Mouse (Mus musculus): ENCODE data around the gene Adrm1.
"Not testable (repeated sequence)": the region's sequence is repeated elsewhere in the genome, so short reads cannot be mapped to it uniquely, and the experiment has no call there.

Adrm1 gene

GRCm38 (mm10) chr2:180170806-180171521, at the start of gene Adrm1:
Gene Adrm1, plus strand, starts transcription at chr2:180171485.
- peak; percentile 97 for DNase-seq (ENCODE audit: low read depth, low spot score)

- DNase-seq (ENCODE audit: low read depth, low spot score), result no peak
These were observed 47.1 kb upstream of the Adrm1 start for GRCm38 (mm10) chr2:180124192-180124591.

DNA sequence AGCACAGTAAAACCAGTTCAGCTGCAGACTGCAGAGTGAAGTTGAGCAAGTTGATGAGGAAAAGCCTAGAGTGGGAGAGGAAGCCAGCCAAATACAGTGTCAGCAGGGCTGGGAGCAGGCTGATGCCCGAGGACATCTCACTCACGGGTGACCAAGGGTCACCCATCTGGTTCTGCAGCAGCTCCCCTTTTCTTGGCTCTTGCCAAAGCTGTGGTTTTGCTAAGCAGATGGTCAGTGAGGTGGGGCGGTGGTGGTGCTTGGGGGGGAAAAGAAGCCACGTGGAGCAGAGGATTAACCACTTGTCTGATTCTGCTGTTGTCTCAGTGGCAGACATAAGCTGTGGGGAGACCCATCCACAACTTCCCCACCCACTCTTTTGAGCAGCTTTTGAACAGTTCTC, 45.1 kb upstream of the Adrm1 start:
- DNase-seq (ENCODE audit: low read depth, low spot score), result no peak

DNA sequence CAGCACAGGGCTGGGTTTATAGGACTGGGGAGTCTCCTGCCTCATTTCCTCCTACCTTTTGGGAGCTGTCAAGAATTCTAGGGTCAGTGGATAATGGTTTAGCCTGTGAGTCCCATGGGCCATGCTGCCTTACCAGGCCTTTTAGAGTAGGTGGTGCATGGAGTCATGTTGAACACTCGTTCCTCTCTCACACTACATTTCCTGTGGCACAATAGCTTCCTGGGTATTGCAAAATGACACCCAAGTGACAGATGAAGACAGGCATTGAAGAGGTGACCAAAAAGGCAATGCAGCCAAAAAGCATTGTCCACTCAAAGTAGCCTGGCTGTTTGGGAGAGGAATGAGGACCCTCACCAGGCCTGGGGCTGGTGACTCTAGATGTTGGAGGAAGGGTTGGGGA, 43.6 kb upstream of the Adrm1 start:
- no peak for DNase-seq (ENCODE audit: low read depth, low spot score)

- no peak for DNase-seq (ENCODE audit: low read depth, low spot score)
These were observed 38.1 kb upstream of the Adrm1 start for GRCm38 (mm10) chr2:180133231-180133630.

- no peak for DNase-seq (ENCODE audit: low read depth, low spot score)
These were observed 37.4 kb upstream of the Adrm1 start for GRCm38 (mm10) chr2:180133911-180134310.

GRCm38 (mm10) chr2:180135414-180135813, 35.9 kb upstream of the Adrm1 start:
- no peak for DNase-seq (ENCODE audit: low read depth, low spot score)

GRCm38 (mm10) chr2:180146091-180146490, 25.2 kb upstream of the Adrm1 start:
- no peak for DNase-seq (ENCODE audit: low read depth, low spot score)

GRCm38 (mm10) chr2:180147379-180147778, 23.9 kb upstream of the Adrm1 start:
- DNase-seq (ENCODE audit: low read depth, low spot score), result no peak

- DNase-seq (ENCODE audit: low read depth, low spot score), result no peak
These were observed 22.7 kb upstream of the Adrm1 start for GRCm38 (mm10) chr2:180148551-180148950.

DNA sequence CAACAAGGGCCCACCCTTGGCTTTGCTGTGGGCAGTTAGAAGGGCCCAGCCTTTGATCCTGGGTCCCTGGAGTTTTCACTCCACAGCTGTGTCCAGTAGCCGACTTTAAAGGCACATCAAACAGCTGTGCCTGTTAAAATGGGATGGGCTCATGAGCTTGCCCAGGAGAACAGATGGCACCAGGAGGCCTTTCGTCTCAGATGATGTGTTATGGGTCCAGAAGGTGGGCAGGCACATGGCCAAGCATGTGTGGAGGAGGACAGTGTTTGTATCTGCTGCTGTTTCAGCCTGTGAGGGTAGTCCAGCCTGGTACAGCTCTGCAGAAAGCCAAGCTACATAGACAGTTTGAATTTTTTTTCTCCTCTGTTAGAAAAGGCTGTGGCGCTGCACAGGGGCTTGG, 16.5 kb upstream of the Adrm1 start:
- DNase-seq (ENCODE audit: low read depth, low spot score), result no peak

DNA sequence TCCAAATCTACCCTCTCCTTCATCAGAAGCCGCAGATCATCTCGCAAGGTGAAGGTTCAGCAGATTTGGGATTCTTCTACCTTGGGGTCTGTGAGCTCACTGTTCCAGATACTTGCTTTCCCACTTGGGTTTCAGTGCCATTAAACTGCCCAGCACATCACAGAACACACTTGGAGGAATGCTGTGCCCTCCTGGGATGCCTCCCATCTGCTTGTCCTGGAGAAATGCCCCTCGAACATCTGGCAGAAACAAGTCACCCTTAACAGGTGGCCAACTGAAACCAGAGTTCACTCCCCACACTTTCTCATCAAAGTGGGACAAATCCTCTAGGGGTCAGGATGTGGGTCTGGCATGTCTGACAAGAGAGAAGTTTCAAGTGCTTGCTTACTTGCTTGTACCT, 12.7 kb upstream of the Adrm1 start:
- DNase-seq (ENCODE audit: low read depth, low spot score), result no peak

- DNase-seq (ENCODE audit: low read depth, low spot score), result no peak
These were observed 5.4 kb upstream of the Adrm1 start for GRCm38 (mm10) chr2:180165855-180166254.

GRCm38 (mm10) chr2:180166869-180167268, 4.4 kb upstream of the Adrm1 start:
- no peak for DNase-seq (ENCODE audit: low read depth, low spot score)

DNA sequence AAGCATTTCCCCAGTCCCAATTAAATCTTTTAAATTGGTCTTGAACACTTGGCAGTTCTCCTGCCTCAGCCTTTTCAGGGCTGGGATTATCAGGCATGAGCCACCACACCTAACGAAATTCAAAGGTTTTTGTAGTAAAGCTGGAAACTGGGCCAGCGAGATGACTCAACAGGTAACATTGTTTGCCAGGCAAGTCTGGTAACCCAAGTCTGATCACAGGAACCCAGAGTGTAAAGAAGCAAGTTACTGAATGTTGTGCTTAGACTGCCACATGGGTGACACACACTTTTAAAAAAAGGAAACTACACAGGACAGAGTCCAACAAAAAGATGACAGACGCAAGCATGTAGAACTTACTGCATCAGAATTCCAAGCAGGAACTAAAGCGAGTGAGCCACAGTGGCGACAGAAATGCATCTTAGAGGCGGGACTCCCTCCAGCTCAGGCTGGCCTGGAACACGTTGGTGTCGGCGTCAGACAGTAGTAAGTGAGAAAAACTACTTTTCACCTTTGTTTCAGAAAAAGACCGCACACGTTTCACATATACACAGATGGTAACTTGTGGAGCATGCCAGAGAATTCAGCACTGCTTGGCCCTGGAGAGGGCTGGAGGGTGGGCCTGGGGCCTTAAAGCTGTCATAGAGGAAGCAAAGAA, 1.0 kb upstream of the Adrm1 start:
- no peak for DNase-seq (ENCODE audit: low read depth, low spot score)

DNA sequence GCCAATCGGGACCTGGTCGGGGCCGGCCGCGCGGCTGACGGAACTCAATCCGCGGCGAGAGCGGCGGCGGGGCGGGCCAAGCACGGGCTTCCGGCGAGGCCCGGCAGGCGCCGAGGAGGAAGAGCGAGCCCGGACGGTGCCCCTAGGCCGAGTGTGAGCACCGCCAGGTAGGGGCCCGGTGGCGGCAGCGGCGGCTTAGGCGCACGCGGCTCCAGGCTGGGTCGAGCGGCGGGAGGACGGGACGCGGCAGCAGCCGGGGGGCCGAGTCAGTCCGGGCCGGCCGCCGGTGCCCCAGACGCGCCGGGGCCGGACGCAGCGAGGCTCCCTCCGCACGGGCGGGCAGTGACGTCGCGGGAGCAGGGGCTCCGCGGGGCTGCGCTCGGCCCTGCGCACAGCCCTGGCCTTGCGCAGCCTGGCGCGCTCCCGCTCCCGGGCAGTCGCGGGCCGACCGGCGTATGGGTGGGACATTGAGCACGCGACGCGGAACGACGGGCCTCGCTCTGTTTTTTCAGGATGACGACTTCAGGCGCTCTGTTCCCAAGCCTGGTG, 311 bp downstream of the Adrm1 start:
- peak; percentile 42 for DNase-seq (ENCODE audit: low read depth, low spot score)

DNA sequence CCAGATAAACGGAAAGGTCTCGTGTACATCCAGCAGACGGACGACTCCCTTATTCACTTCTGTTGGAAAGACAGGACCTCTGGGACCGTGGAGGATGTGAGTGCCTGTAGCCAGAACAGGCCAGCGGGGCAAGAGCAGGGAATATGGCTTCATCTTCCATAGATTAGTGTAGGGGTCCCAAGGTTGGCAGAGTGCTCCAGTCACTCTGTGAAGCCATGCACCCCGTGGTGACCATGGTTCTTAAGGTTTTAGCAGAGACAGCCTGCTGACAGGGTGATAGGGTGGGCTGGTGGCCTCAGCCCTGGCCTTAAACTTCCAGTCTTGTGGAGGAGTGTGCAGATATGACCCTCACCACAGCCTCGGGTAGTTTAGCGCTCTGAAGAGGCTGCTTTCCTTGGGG, 867 bp downstream of the Adrm1 start:
- DNase-seq (ENCODE audit: low read depth, low spot score), result no peak

- DNase-seq (ENCODE audit: low read depth, low spot score), result no peak
These were observed 1.9 kb downstream of the Adrm1 start for GRCm38 (mm10) chr2:180173163-180173562.

- DNase-seq (ENCODE audit: low read depth, low spot score), result not testable (repeated sequence)
These were observed 2.4 kb downstream of the Adrm1 start for GRCm38 (mm10) chr2:180173711-180174110.

GRCm38 (mm10) chr2:180174121-180174520, 2.8 kb downstream of the Adrm1 start:
- no peak for DNase-seq (ENCODE audit: low read depth, low spot score)

- DNase-seq (ENCODE audit: low read depth, low spot score), result no peak
These were observed 4.4 kb downstream of the Adrm1 start for GRCm38 (mm10) chr2:180175725-180176124.

- DNase-seq (ENCODE audit: low read depth, low spot score), result no peak
These were observed 10.3 kb downstream of the Adrm1 start for GRCm38 (mm10) chr2:180181542-180181941.
